Mouse (Mus musculus) embryonic fibroblast, embryonic 13.5 days (primary cell): ENCODE data around the gene Cracr2b.

ENCODE experiments used
- CTCF ChIP-seq: IDR thresholded peaks from 2 replicates; pipeline ENCODE4 v1.5.1; 2011; ENCODE audit warnings: mild to moderate bottlenecking, control low read depth, low read length, moderate library complexity, borderline replicate concordance; ENCODE audit not compliant: insufficient read depth
- POLR2A ChIP-seq: IDR thresholded peaks from 2 replicates; pipeline ENCODE4 v1.6.1; 2011; ENCODE audit warnings: low read depth, mild to moderate bottlenecking, control low read depth, low read length, moderate library complexity

DNA sequence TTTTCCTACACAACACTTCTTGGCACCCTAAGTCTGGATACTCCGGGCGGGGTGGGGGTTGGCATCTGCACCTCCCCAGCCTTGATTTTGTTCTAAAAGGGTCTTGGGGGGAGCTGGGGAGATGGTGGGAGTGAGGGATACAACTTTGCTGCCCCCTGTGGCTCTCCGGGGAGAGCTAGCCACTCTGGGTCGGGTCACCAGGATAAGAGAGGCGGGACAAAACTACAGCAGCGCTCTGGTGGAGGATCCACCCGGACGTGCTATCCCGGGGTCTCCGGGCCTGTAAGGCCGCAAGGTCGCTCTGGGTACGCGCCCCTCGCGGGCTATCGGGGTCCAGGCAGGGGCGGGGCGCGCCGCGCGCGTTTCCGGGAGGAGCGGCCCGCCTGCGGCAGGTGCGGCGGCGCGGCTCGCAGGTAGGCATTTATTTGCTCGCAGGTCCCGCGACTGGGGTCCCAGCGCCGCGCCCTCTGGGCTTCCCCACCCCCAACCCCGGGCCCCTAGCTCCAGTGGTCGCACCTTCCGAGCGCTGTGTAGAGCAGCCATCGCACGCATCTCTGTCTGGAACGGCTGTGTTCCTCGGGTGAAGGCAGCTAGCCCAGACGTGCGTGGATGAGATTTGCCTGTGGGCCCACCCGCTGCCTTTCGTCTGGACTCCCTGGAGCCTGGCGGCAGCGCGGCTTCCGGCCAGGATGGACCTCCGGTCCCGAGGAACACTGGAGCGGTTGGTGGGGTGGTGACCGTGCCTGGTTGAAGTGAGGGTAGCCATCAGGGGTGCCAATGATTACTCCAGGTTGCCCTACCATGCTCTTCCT lies 833 bp downstream of the Cracr2b start:
- TF ChIP-seq POLR2A (no peak), CTCF (no peak)
